Mouse (Mus musculus) heart, postnatal 0 days (tissue): ENCODE data around the gene Hnrnpdl. TPM values are rescaled to one million over a fixed set of nuclear protein-coding genes. Genes with fewer than 3 reads are reported as not detected.

Experiments used
- ATAC-seq: fragments of 200-750 bp; cut with Nextera tagmentation; 2 replicates; pipeline ENCODE4 v1.8.0; 2017; ENCODE audit warnings: low read depth, moderate number of reproducible peaks, moderate library complexity; ENCODE audit not compliant: insufficient read depth
- DNase-seq: peaks from one replicate; pipeline ENCODE4 v3.0.0-alpha.2; 2016; ENCODE audit warnings: low spot score
- H3K27ac ChIP-seq: fragments of 300-500 bp; sonication (generic); 2 replicates; pipeline ENCODE4 v1.5.1; 2014; ENCODE audit warnings: low read depth, mild to moderate bottlenecking
- H3K27me3 ChIP-seq: fragments of 300-500 bp; sonication (generic); 2 replicates; pipeline ENCODE4 v1.6.1; 2014; ENCODE audit warnings: low read length, mixed read lengths; ENCODE audit not compliant: control insufficient read depth, insufficient read depth
- H3K36me3 ChIP-seq: fragments of 300-500 bp; sonication (generic); replicated peaks from 2 replicates; pipeline ENCODE4 v1.6.1; 2014; ENCODE audit warnings: low read length, mixed read lengths; ENCODE audit not compliant: control insufficient read depth, insufficient read depth
- H3K4me1 ChIP-seq: fragments of 300-500 bp; sonication (generic); 2 replicates; pipeline ENCODE4 v1.6.1; 2014; ENCODE audit warnings: antibody characterized with exemption; ENCODE audit not compliant: control insufficient read depth, insufficient read depth
- H3K4me2 ChIP-seq: fragments of 300-500 bp; sonication (generic); 2 replicates; pipeline ENCODE4 v1.6.1; 2014; ENCODE audit warnings: low read depth, mild to moderate bottlenecking, low read length, moderate library complexity
- H3K4me3 ChIP-seq: fragments of 300-500 bp; sonication (generic); 2 replicates; pipeline ENCODE4 v1.5.1; 2014; ENCODE audit warnings: low read depth, low read length
- H3K9ac ChIP-seq: fragments of 300-500 bp; sonication (generic); replicated peaks from 2 replicates; pipeline ENCODE4 v1.6.1; 2014; ENCODE audit warnings: low read depth, low read length, mixed read lengths
- H3K9me3 ChIP-seq: fragments of 300-500 bp; sonication (generic); replicated peaks from 2 replicates; pipeline ENCODE4 v1.6.1; 2016; ENCODE audit warnings: low read length; ENCODE audit not compliant: control insufficient read depth
- CTCF ChIP-seq: IDR thresholded peaks from 2 replicates; pipeline ENCODE4 v1.5.1; 2016; ENCODE audit warnings: antibody characterized with exemption, control low read depth, low read depth
- EP300 ChIP-seq: IDR thresholded peaks from 2 replicates; pipeline ENCODE4 v1.6.1; 2016; ENCODE audit warnings: antibody characterized with exemption, low read depth
- WGBS: fragments of 180-500 bp; shearing (Covaris S2); extraction: QIAGEN DNeasy Blood & Tissue Kit; methylation state at CpG from one replicate; pipeline ENCODE4 v1.1.7; 2014; 5-methylcytosine and 5-hydroxymethylcytosine counted together
- polyA plus RNA-seq: library from polyadenylated mRNA; unstranded; fragments of >200 nt; fragmentation: Nextera tagmentation; extraction: Ambion mirVana; gene quantifications from 2 replicates; pipeline ENCODE4 v1.2.1, GENCODE M21; 2015
- total RNA-seq: library from RNA; depleted of rRNA; stranded (reverse); fragments of >200 nt; gene quantifications from 2 replicates; pipeline ENCODE4 v1.2.3, GENCODE M21; 2014; ENCODE audit warnings: low replicate concordance

Gene Hnrnpdl
- total and polyA plus RNA-seq, 2 experiments from 2014 or later, result 51.3 to 54.8 TPM

DNA sequence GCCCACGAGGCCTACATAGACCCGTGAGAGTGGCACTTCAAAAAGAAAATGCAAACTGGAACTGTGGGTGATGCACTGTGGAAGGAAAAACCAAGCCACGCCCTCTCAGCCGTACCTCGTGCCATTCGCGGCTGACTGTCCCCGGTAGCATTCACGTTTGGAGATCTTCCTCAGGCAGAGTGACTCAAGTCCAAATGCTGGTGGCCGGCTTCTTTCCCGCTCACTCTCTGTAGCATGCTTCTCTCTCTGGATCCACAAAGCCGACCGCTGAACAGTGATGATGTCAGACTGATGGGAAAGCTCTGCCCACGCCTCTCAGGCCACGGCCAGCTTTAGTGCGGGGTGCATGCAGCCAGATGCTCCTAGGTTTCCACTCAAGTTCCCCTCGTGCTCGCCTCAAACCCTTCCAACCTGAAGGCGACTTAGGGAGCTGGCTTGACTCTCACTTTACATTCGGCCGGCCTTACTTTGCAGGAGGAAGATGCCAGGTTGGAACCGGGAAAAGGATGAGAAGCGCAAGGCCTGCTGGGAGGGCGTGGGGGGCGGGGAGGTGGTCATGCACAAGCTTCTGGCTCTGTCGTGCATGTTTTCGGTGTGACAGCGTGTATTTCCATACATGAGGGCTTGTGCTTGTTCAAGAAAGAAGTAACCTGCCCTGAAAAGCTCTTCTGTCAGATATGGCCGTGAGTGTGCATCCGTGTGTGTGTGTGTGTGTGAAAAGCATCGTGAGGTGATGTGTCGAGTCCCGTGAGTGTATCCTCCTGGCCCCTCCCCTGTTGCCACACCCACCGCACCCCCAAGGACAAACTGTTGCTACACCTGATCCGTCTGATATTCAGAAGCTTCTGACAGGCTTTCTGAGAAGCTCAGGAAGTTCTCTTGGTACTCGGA, 39.8 kb upstream of the Hnrnpdl start:
- H3K4me2 ChIP-seq, result peak overlapping the region; percentile 69
- H3K4me1 ChIP-seq, result no peaks in the 10 kb centered on the region
- H3K9ac ChIP-seq, result no peak overlapping the region; the same call in 1 of the 2 replicates
- H3K4me3 ChIP-seq, result peak overlapping the region; percentile 33
- H3K9me3 ChIP-seq, result no peaks in the 10 kb centered on the region
- TF ChIP-seq EP300 (no peak), CTCF (no peak)
- no peaks in the 10 kb centered on the region for H3K27me3 ChIP-seq
- ATAC-seq (no peak), DNase-seq (no peak)
- H3K27ac ChIP-seq, result no peak overlapping the region
- H3K36me3 ChIP-seq, result no peaks in the 10 kb centered on the region
- whole genome bisulfite sequencing, result 20% methylated on average over 36 of the region's 36 CpGs

DNA sequence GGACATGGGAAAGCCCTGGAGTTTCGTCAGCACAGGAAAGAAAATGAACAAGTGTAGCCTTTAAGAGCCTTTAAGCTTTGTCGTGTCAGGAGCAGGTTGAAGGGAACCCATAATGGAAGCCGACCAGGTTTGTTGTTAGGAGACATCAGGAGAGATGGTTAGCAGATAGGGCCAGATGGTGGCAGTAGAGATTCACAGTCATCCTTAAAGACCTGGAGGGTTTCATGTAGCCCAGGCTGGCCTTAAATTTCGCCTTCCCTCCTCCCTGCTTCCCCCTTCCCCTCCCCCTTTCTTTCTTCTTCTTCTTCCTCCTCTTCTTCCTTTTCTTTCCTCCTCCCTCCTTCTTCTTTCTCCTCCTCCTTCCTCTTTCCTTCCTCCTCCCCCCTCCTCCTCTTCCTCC, 35.1 kb upstream of the Hnrnpdl start:
- Histone ChIP-seq H3K4me3 (no peak overlapping the region), H3K36me3 (peaks cover 12% of the 10 kb centered on the region), H3K9me3 (no peaks in the 10 kb centered on the region), H3K4me1 (no peaks in the 10 kb centered on the region), H3K27ac (no peak overlapping the region), H3K4me2 (no peak overlapping the region), H3K27me3 (no peaks in the 10 kb centered on the region), H3K9ac (no peak overlapping the region)
- DNase-seq, result no peak
- TF ChIP-seq CTCF, result peak; percentile 20
- TF ChIP-seq EP300, result no peak
- no peak for ATAC-seq
- 74% methylated on average over 4 of the region's 4 CpGs for WGBS

DNA sequence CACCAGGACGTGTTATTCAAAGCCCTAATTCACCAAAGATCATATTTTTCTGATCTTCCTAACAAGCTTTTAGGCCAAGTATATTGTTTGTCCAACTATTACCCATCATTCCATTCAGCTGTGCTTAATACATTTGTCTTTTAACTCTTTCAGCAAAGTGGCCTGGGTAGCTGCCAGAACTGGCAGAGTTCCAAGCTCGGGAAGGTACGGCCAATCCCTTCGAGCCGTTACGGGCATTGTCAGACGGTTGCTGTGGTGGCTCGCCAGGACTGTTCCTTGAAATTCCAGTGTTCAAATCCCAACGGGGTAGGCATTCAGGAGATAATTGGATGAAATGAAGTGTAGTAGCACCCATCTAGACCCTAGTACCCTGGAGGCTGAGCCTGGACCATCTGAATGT, 33.1 kb upstream of the Hnrnpdl start:
- H3K36me3 ChIP-seq, result peaks cover 27% of the 10 kb centered on the region
- DNase-seq (no peak), ATAC-seq (no peak)
- no peak overlapping the region for H3K9ac ChIP-seq
- H3K4me3 ChIP-seq, result no peak overlapping the region
- TF ChIP-seq CTCF (no peak), EP300 (no peak)
- no peak overlapping the region for H3K4me2 ChIP-seq
- 66% methylated on average over 9 of the region's 9 CpGs for WGBS
- H3K27ac ChIP-seq, result no peak overlapping the region
- no peaks in the 10 kb centered on the region for H3K27me3 ChIP-seq
- H3K9me3 ChIP-seq, result no peaks in the 10 kb centered on the region
- no peaks in the 10 kb centered on the region for H3K4me1 ChIP-seq

DNA sequence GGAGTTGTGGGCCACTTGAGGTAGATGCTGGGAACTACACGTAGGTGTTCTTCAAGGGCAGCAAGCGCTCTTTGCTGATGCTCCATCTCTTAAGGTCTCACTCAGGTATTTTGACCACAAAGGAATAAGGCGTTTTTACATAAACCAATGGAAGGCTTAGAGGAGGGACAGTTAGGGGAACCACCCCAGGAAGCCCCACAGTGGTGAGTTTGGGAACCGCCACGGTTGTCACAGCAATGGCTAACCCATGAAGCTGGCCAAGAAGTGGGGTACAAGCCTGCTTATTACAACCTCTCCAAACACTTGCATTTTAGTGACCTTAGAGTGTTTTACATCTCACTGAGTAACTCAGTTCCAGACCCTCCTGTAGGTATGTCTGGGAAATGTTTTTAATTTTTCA, 32.1 kb upstream of the Hnrnpdl start:
- Histone ChIP-seq H3K9ac (no peak overlapping the region), H3K36me3 (peaks cover 34% of the 10 kb centered on the region), H3K27ac (no peak overlapping the region), H3K4me3 (no peak overlapping the region), H3K4me1 (no peaks in the 10 kb centered on the region), H3K27me3 (no peaks in the 10 kb centered on the region), H3K9me3 (no peaks in the 10 kb centered on the region), H3K4me2 (no peak overlapping the region)
- DNase-seq (no peak), ATAC-seq (no peak)
- WGBS, result 83% methylated on average over 5 of the region's 5 CpGs
- TF ChIP-seq EP300, result no peak
- no peak for TF ChIP-seq CTCF

DNA sequence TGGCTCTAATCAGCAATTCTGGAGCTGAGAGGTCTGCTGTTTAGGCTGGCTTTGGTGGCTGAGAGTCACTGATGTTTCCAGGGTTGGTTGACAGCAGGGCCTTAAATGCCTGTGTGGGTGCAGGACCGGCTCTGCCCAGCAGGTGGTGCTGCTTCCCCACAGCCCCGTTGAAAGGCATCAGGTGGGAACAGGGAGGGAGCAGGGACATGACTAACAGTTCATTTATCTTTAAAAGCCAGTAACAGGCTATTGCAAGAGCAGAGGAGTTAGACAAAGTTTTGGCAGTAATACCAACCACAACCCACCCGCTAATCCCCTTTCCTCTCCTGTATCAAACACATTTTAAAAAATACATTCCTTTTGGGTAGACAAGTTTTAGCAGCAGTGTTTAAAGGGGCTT, 30.8 kb upstream of the Hnrnpdl start:
- Histone ChIP-seq H3K4me3 (no peak overlapping the region), H3K4me2 (no peak overlapping the region), H3K9ac (no peak overlapping the region), H3K27ac (no peak overlapping the region), H3K36me3 (peaks cover 34% of the 10 kb centered on the region), H3K4me1 (no peaks in the 10 kb centered on the region), H3K9me3 (no peaks in the 10 kb centered on the region), H3K27me3 (no peaks in the 10 kb centered on the region)
- WGBS, result 23% methylated on average over 3 of the region's 3 CpGs
- ATAC-seq (peak; percentile 63), DNase-seq (peak; percentile 71)
- TF ChIP-seq EP300 (no peak), CTCF (peak; percentile 99)

DNA sequence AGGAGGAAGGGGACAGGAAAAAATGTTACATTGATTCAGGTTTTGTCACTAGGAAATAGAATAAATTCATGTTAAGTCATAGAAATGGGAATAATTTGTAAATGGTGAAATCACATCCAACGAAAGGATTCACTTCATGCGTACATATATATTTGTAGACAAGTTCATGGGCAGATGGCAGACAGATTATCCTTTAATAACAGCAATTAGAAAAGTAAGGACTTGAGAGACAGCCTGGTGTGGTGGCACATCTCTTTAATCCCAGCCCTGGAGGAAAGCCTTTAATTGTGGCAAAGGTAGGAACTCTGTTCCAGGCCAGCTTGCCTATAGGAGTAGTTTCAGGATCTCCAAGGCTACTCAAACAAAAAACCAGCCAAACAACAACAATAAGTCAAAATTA, 30.1 kb upstream of the Hnrnpdl start:
- H3K9ac ChIP-seq, result no peak overlapping the region
- no peaks in the 10 kb centered on the region for H3K27me3 ChIP-seq
- no peaks in the 10 kb centered on the region for H3K4me1 ChIP-seq
- DNase-seq (no peak), ATAC-seq (no peak)
- no peak overlapping the region for H3K27ac ChIP-seq
- H3K36me3 ChIP-seq, result peaks cover 41% of the 10 kb centered on the region
- H3K4me3 ChIP-seq, result no peak overlapping the region
- 88% methylated on average over 2 of the region's 2 CpGs for WGBS
- TF ChIP-seq CTCF (no peak), EP300 (no peak)
- H3K9me3 ChIP-seq, result no peaks in the 10 kb centered on the region
- H3K4me2 ChIP-seq, result no peak overlapping the region
